ENCODE assay signal across 39 mouse cellular contexts in the genomic region with DNA sequence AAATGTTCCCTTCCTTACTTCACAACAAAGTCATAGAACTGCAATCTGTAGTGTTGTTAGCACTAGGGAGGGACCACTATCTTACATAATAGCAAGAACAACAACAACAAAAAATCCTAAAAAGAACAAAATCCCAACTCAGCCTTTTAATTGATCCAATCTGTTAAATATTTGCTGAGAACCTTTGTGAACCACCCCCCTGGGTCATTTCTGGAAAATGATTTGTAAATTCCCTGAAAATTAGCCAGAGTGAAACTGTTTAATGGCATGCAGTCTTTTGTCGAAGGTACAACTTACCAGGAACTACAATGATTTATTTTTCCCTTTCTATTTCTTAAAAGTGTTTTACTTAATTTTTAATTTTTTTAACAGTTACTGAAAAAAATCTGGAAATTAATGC. TPM values are rescaled to one million over a fixed set of nuclear protein-coding genes. Genes with fewer than 3 reads are reported as not detected.
"Had no signal": no experiment of that assay in that cellular context is flagged by ENCODE, and none has a peak within 500 bp of the region (broad histone marks: within the 10 kb centered on the region; RNA-seq: fewer than 3 reads in every experiment).

A gene (minus strand): TSS at position 97 of the 400 bp plus-strand sequence.

- H3K4me1 ChIP-seq: embryonic facial prominence, embryonic 10.5 days; embryonic facial prominence, embryonic 12.5 days; embryonic facial prominence, embryonic 13.5 days; embryonic facial prominence, embryonic 15.5 days; forebrain, embryonic 10.5 days; forebrain, embryonic 12.5 days; forebrain, embryonic 13.5 days; forebrain, embryonic 15.5 days had no signal

- DNase-seq: cerebellum, adult 18-20 months; cerebellum, adult 2 months; cerebellum, adult 8-10 months; cerebellum, adult 9-10 months; cerebellum, adult 9-11 months; cerebellum, postnatal 10 days; cerebellum, postnatal 14 days; cerebellum, postnatal 25 days; cerebellum, postnatal 36 days; embryo, embryonic 11 days; forebrain, postnatal 0 days; gastrocnemius, adult 2 months; gastrocnemius, postnatal 10 days; gastrocnemius, postnatal 14 days; gastrocnemius, postnatal 25 days; gastrocnemius, postnatal 36 days; heart, adult 11 months had no signal

- H3K27ac ChIP-seq: embryonic facial prominence, embryonic 10.5 days; embryonic facial prominence, embryonic 12.5 days; embryonic facial prominence, embryonic 13.5 days; embryonic facial prominence, embryonic 15.5 days; forebrain, embryonic 10.5 days; forebrain, embryonic 12.5 days; forebrain, embryonic 13.5 days; forebrain, embryonic 15.5 days; gastrocnemius, adult 2 months had no signal

- H3K4me2 ChIP-seq: embryonic facial prominence, embryonic 12.5 days; embryonic facial prominence, embryonic 13.5 days; embryonic facial prominence, embryonic 15.5 days; forebrain, embryonic 12.5 days; forebrain, embryonic 13.5 days; forebrain, embryonic 15.5 days had no signal

- H3K9ac ChIP-seq: embryonic facial prominence, embryonic 12.5 days; embryonic facial prominence, embryonic 13.5 days; embryonic facial prominence, embryonic 15.5 days; forebrain, embryonic 12.5 days; forebrain, embryonic 13.5 days; forebrain, embryonic 15.5 days; forebrain, postnatal 0 days had no signal

- H3K27me3 ChIP-seq: embryonic facial prominence, embryonic 12.5 days; embryonic facial prominence, embryonic 13.5 days; embryonic facial prominence, embryonic 15.5 days; forebrain, embryonic 12.5 days; forebrain, embryonic 13.5 days; forebrain, embryonic 15.5 days had no signal

- H3K9me3 ChIP-seq: embryonic facial prominence, embryonic 12.5 days; embryonic facial prominence, embryonic 13.5 days; embryonic facial prominence, embryonic 15.5 days had no signal

- ATAC-seq: forebrain, embryonic 13.5 days; forebrain, embryonic 14.5 days; forebrain, embryonic 15.5 days; forebrain, embryonic 16.5 days; forebrain, postnatal 0 days had no signal

- H3K36me3 ChIP-seq: embryonic facial prominence, embryonic 10.5 days; embryonic facial prominence, embryonic 12.5 days; embryonic facial prominence, embryonic 13.5 days; embryonic facial prominence, embryonic 15.5 days; forebrain, embryonic 10.5 days; forebrain, embryonic 12.5 days; forebrain, embryonic 15.5 days had no signal

- H3K4me3 ChIP-seq: embryonic facial prominence, embryonic 10.5 days; embryonic facial prominence, embryonic 12.5 days; embryonic facial prominence, embryonic 13.5 days; embryonic facial prominence, embryonic 15.5 days; erythroblast, embryonic 14.5 days; forebrain, embryonic 10.5 days; forebrain, embryonic 12.5 days; forebrain, embryonic 13.5 days; forebrain, embryonic 15.5 days; gastrocnemius, adult 2 months had no signal

RNA-seq across cellular contexts. Expression of the gene that starts here (rescaled TPM):
- total RNA-seq: common myeloid progenitor, adult 5-6 weeks; forebrain, postnatal 0 days; gastrocnemius, adult 18-20 months; gastrocnemius, adult 2 months; gastrocnemius, adult 8-10 months; gastrocnemius, postnatal 10 days; gastrocnemius, postnatal 14 days; gastrocnemius, postnatal 25 days; gastrocnemius, postnatal 36 days; gastrocnemius, postnatal 4 days; granulocyte monocyte progenitor cell, adult 5-6 weeks had no signal
- polyA plus RNA-seq: cerebellum, adult 2 months; cortical plate, adult 2 months; embryonic facial prominence, embryonic 10.5 days; embryonic facial prominence, embryonic 11.5 days; embryonic facial prominence, embryonic 12.5 days; embryonic facial prominence, embryonic 13.5 days; embryonic facial prominence, embryonic 14.5 days; embryonic facial prominence, embryonic 15.5 days; erythroblast, embryonic 14.5 days; forebrain, embryonic 10.5 days; forebrain, embryonic 11.5 days; forebrain, embryonic 12.5 days; forebrain, embryonic 13.5 days; forebrain, embryonic 14.5 days; forebrain, embryonic 15.5 days; forebrain, embryonic 16.5 days; forebrain, postnatal 0 days; frontal cortex, adult 2 months; gonadal fat pad, adult 2 months had no signal
